Mouse (Mus musculus) fat pad, adult 2 months (tissue): ENCODE data around the gene Tsen2.

Experiments
- DNase-seq: peaks from one replicate; pipeline ENCODE4 v3.0.0-alpha.2; 2011; ENCODE audit warnings: low read depth, low spot score; ENCODE audit errors: extremely low read depth

Gene Tsen2

GRCm38 (mm10) chr6:115594463-115594862 is 50.0 kb downstream of the Tsen2 start:
- no peak for DNase-seq

GRCm38 (mm10) chr6:115595667-115596066 is 51.2 kb downstream of the Tsen2 start:
- DNase-seq, result no peak

- no peak for DNase-seq
These were observed 56.9 kb downstream of the Tsen2 start for GRCm38 (mm10) chr6:115601322-115601714.

- DNase-seq, result no peak
These were observed 57.5 kb downstream of the Tsen2 start, which contains the start of gene Mkrn2 for GRCm38 (mm10) chr6:115601715-115602523. Mkrn2 (plus strand) TSS chr6:115601902.

GRCm38 (mm10) chr6:115606461-115606860 is 62.0 kb downstream of the Tsen2 start:
- DNase-seq, result no peak

- DNase-seq, result no peak
These were observed 63.0 kb downstream of the Tsen2 start for GRCm38 (mm10) chr6:115607429-115607828.

- no peak for DNase-seq
These were observed 64.7 kb downstream of the Tsen2 start for GRCm38 (mm10) chr6:115609121-115609520.

GRCm38 (mm10) chr6:115610301-115610700 is 65.8 kb downstream of the Tsen2 start:
- no peak for DNase-seq

- no peak for DNase-seq
These were observed 69.3 kb downstream of the Tsen2 start for GRCm38 (mm10) chr6:115613793-115614192.

GRCm38 (mm10) chr6:115615983-115616382 is 71.5 kb downstream of the Tsen2 start:
- DNase-seq, result no peak

GRCm38 (mm10) chr6:115619818-115620217 is 75.4 kb downstream of the Tsen2 start:
- DNase-seq, result no peak

- DNase-seq, result no peak
These were observed 76.5 kb downstream of the Tsen2 start for GRCm38 (mm10) chr6:115620942-115621341.

GRCm38 (mm10) chr6:115626121-115626520 is 81.7 kb downstream of the Tsen2 start:
- no peak for DNase-seq
